Mouse (Mus musculus) thymus, adult 2 months (tissue): Measurements from ENCODE around the gene Scfd1.

ENCODE experiments used
- CTCF ChIP-seq: fragments of 200-500 bp; IDR thresholded peaks from 2 replicates; pipeline ENCODE4 v1.5.1; 2012; ENCODE audit warnings: mild to moderate bottlenecking, control low read depth, low read length, moderate library complexity, borderline replicate concordance; ENCODE audit not compliant: control insufficient read depth, poor library complexity, insufficient read depth; ENCODE audit errors: extremely low read depth
- POLR2A ChIP-seq: fragments of 200-500 bp; IDR thresholded peaks from 2 replicates; pipeline ENCODE4 v1.6.1; 2012; ENCODE audit warnings: mild to moderate bottlenecking, low read length, control low read depth, moderate library complexity; ENCODE audit not compliant: control insufficient read depth, poor library complexity, insufficient read depth; ENCODE audit errors: extremely low read depth

DNA sequence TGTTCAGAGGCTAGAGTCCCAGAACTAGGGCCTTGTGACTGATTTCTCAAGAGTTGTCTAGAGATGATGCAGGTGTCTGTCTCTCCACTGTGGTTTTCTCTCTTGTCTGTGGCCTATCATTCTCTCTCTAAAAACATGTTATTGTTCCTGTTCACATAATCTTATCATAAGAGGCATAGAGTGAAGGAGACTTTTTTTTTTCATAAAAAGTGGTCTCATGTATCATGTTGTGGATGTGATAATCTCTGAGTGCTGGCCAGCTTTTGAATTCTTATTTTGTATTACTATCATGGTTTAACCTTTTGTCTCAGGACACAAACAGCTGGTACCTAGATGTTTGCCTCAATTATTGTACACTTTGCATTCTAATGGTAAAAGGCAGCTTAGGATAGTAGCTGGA, 16.0 kb upstream of the Scfd1 start:
- TF ChIP-seq CTCF = no peak
- no peak for TF ChIP-seq POLR2A
